Mouse (Mus musculus) brain, embryonic 14.5 days (tissue): ENCODE data around the gene Timm29.

Experiments
- CTCF ChIP-seq: fragments of 200-500 bp; IDR thresholded peaks from 2 replicates; pipeline ENCODE4 v1.5.1; 2012; ENCODE audit warnings: inconsistent platforms, mild to moderate bottlenecking, moderate library complexity, borderline replicate concordance; ENCODE audit not compliant: insufficient read depth, insufficient read length; ENCODE audit errors: extremely low read depth
- POLR2A ChIP-seq: fragments of 200-500 bp; IDR thresholded peaks from 2 replicates; pipeline ENCODE4 v1.6.1; 2012; ENCODE audit warnings: mild to moderate bottlenecking, inconsistent platforms, borderline replicate concordance; ENCODE audit not compliant: poor library complexity, insufficient read depth, insufficient read length, severe bottlenecking; ENCODE audit errors: extremely low read depth

- no peak for TF ChIP-seq CTCF
- no peak for TF ChIP-seq POLR2A
These were observed 45.2 kb upstream of the Timm29 start for GRCm38 (mm10) chr9:21547075-21547941.
